Mouse (Mus musculus) heart, postnatal 0 days (tissue): ENCODE results near the gene Cry1.

ENCODE experiments used
- CTCF ChIP-seq: IDR thresholded peaks from 2 replicates; pipeline ENCODE4 v1.5.1; 2016; ENCODE audit warnings: antibody characterized with exemption, control low read depth, low read depth
- EP300 ChIP-seq: IDR thresholded peaks from 2 replicates; pipeline ENCODE4 v1.6.1; 2016; ENCODE audit warnings: antibody characterized with exemption, low read depth

- TF ChIP-seq EP300 = no peak
- TF ChIP-seq CTCF = peak; percentile 7; the same call in 1 of the 2 replicates
These were observed 482 bp downstream of the Cry1 start for GRCm38 (mm10) chr10:85184201-85184963.
